Mouse (Mus musculus): ENCODE data around the gene Scimp.

GRCm38 (mm10) chr11:70785908-70786307, 26.5 kb downstream of the Scimp start:
- TF ChIP-seq CTCF (IDR thresholded peaks at IDR 0.05; ENCODE audit: borderline replicate concordance, insufficient read depth, low read length) = no peak
- TF ChIP-seq POLR2A (IDR thresholded peaks at IDR 0.05; ENCODE audit: low read depth, low read length) = no peak

Data from embryonic fibroblast, embryonic 13.5 days (primary cell).